Mouse (Mus musculus) forebrain, embryonic 14.5 days (tissue): ENCODE data around the gene Kif19a. TPM values are rescaled to one million over a fixed set of nuclear protein-coding genes. Genes with fewer than 3 reads are reported as not detected.

Experiments used
- polyA plus RNA-seq: library from polyadenylated mRNA; unstranded; fragments of >200 nt; fragmentation: Nextera tagmentation; extraction: Ambion mirVana; gene quantifications from 2 replicates; pipeline ENCODE4 v1.2.1, GENCODE M21; 2014

Kif19a gene
- polyA plus RNA-seq, 1 experiment from 2014 or later, result 0.34 TPM

Other genes starting within 250 kb of the Kif19a start
- gene Rpl38, start 96.9 kb upstream of the Kif19a start, polyA plus RNA-seq, result 739 and 915 TPM in 2 replicates
- 24.0 and 25.2 TPM in 2 replicates for gene Ttyh2, start 90.0 kb upstream of the Kif19a start, polyA plus RNA-seq
- gene Dnaic2, start 38.0 kb upstream of the Kif19a start, polyA plus RNA-seq, result 2.1 and 3.0 TPM in 2 replicates
- gene Btbd17, start 30.6 kb downstream of the Kif19a start, polyA plus RNA-seq, result 22.1 and 24.7 TPM in 2 replicates
- not detected in 2 replicates for gene Gpr142, start 33.5 kb downstream of the Kif19a start, polyA plus RNA-seq
- 4.4 and 5.4 TPM in 2 replicates for gene Gprc5c, start 85.8 kb downstream of the Kif19a start, polyA plus RNA-seq
- gene Cd300a, start 124.7 kb downstream of the Kif19a start, polyA plus RNA-seq, result 0.73 and 1.0 TPM in 2 replicates
- gene Cd300lb, start 169.0 kb downstream of the Kif19a start, polyA plus RNA-seq, result 0.07 TPM in 1 of 2 replicates, not detected in the other
- gene Cd300c, start 203.8 kb downstream of the Kif19a start, polyA plus RNA-seq, result not detected in 2 replicates
- not detected in 2 replicates for gene Cd300ld, start 224.5 kb downstream of the Kif19a start, polyA plus RNA-seq
- 1.1 and 2.0 TPM in 2 replicates for gene Cd300c2, start 236.5 kb downstream of the Kif19a start, polyA plus RNA-seq